Mouse (Mus musculus) midbrain, embryonic 16.5 days (tissue): ENCODE results near the gene Uqcr10. TPM values are rescaled to one million over a fixed set of nuclear protein-coding genes. Genes with fewer than 3 reads are reported as not detected.

Experiments used
- ATAC-seq: fragments of 200-750 bp; cut with Nextera tagmentation; 2 replicates; pipeline ENCODE4 v1.8.0; 2017; ENCODE audit warnings: moderate TSS enrichment
- H3K27ac ChIP-seq: fragments of 300-500 bp; sonication (generic); 2 replicates; pipeline ENCODE4 v1.5.1; 2014; ENCODE audit warnings: mild to moderate bottlenecking, low read length, mixed read lengths
- H3K27me3 ChIP-seq: fragments of 300-500 bp; sonication (generic); 2 replicates; pipeline ENCODE4 v1.6.1; 2014; ENCODE audit warnings: low read depth, low read length, mixed read lengths; ENCODE audit not compliant: control insufficient read depth, insufficient read depth
- H3K36me3 ChIP-seq: fragments of 300-500 bp; sonication (generic); 2 replicates; pipeline ENCODE4 v1.6.1; 2014; ENCODE audit warnings: mild to moderate bottlenecking, low read length, moderate library complexity, mixed read lengths; ENCODE audit not compliant: control insufficient read depth, insufficient read depth
- H3K4me1 ChIP-seq: fragments of 300-500 bp; sonication (generic); 2 replicates; pipeline ENCODE4 v1.6.1; 2014; ENCODE audit warnings: mild to moderate bottlenecking, low read length, mixed read lengths; ENCODE audit not compliant: control insufficient read depth, insufficient read depth
- H3K4me2 ChIP-seq: fragments of 300-500 bp; sonication (generic); 2 replicates; pipeline ENCODE4 v1.6.1; 2014; ENCODE audit warnings: mild to moderate bottlenecking, low read length, mixed read lengths
- H3K4me3 ChIP-seq: fragments of 300-500 bp; sonication (generic); 2 replicates; pipeline ENCODE4 v1.5.1; 2014; ENCODE audit warnings: low read depth, mild to moderate bottlenecking, low read length, moderate library complexity, mixed read lengths
- H3K9ac ChIP-seq: fragments of 300-500 bp; sonication (generic); 2 replicates; pipeline ENCODE4 v1.6.1; 2014; ENCODE audit warnings: low read depth, low read length, mixed read lengths
- H3K9me3 ChIP-seq: fragments of 300-500 bp; sonication (generic); replicated peaks from 2 replicates; pipeline ENCODE4 v1.6.1; 2014; ENCODE audit warnings: mild to moderate bottlenecking, low read length, mixed read lengths; ENCODE audit not compliant: control insufficient read depth, poor library complexity, severe bottlenecking
- WGBS: fragments of 180-500 bp; shearing (Covaris S2); extraction: QIAGEN DNeasy Blood & Tissue Kit; methylation state at CpG from one replicate; pipeline ENCODE4 v1.1.7; 2014; 5-methylcytosine and 5-hydroxymethylcytosine counted together
- polyA plus RNA-seq: library from polyadenylated mRNA; unstranded; fragments of >200 nt; fragmentation: Nextera tagmentation; extraction: Ambion mirVana; gene quantifications from 2 replicates; pipeline ENCODE4 v1.2.1, GENCODE M21; 2015

The Uqcr10 gene
- polyA plus RNA-seq, 1 experiment from 2014 or later, result 569 TPM

DNA sequence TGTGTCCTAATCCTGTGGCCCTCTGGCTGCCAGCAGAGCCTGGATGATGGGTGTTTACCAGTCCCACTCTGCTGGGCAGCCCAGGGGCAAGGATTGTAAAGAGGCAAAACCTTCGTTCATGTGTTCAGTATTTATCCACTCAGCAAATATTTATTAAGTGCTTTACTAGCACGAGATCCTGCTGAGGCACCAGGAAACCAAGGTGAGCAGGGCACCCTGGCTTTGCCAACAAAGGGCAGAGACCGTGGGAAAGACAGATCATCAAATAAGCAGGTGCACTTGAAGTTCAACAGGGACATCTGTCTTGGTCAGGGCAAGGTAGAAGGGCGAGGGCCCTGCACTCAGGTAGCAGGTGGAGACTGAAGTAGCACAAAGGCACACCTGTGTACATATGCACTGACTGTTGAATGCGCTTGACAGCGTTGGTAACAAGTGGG lies 29.0 kb downstream of the Uqcr10 start:
- H3K4me3 ChIP-seq, result no peak overlapping the region
- WGBS, result 91% methylated on average over 6 of the region's 6 CpGs
- no peak overlapping the region for H3K4me2 ChIP-seq
- H3K27me3 ChIP-seq, result no peaks in the 10 kb centered on the region
- H3K9ac ChIP-seq, result no peak overlapping the region
- no peaks in the 10 kb centered on the region for H3K9me3 ChIP-seq
- ATAC-seq, result no peak
- H3K4me1 ChIP-seq, result no peaks in the 10 kb centered on the region
- H3K27ac ChIP-seq, result no peak overlapping the region
- peaks cover 25% of the 10 kb centered on the region for H3K36me3 ChIP-seq

DNA sequence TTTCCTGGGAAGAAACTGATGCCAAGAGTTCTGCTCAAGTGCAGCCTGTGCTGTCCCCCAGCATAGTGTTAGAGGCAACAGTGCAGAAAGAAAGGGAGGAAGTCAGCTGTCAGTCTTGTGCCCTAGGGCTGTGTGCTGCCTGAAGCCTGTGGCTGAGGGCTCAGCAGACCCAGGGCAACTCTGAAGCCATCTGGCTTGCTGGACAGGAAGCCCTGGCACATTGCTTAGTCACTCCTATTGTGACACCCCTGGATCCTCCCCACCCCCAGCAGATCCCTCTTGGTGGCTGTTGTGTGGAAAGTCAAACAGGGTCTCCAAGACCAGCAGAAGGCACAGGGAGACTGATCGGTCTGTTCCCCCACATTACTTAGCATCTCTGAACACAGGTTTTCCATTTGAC lies 29.5 kb downstream of the Uqcr10 start:
- H3K4me3 ChIP-seq, result no peak overlapping the region
- H3K36me3 ChIP-seq, result peaks cover 26% of the 10 kb centered on the region
- ATAC-seq, result no peak
- no peaks in the 10 kb centered on the region for H3K4me1 ChIP-seq
- H3K9me3 ChIP-seq, result no peaks in the 10 kb centered on the region
- no peak overlapping the region for H3K4me2 ChIP-seq
- no peak overlapping the region for H3K27ac ChIP-seq
- no peak overlapping the region for H3K9ac ChIP-seq
- no peaks in the 10 kb centered on the region for H3K27me3 ChIP-seq
- 89% methylated on average over 1 of the region's 1 CpGs for WGBS

DNA sequence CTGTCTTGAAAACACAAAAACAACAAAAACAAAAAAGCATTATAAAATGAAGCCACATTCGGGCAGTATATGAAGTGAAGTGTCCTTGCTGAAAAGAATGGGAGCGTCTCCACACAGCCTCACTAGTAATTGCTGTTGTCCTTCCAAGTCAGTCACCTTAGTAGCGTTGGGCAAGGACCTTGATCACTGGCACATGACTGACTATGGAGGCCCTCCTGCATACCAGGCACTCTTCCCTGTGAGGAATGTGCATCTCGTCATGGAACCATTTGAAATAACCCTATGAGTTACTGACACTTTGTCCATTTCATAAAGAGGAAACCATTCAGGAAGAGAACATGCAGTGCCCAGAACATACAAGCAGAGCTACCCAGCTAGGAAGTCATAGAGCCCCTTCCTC lies 32.4 kb downstream of the Uqcr10 start:
- WGBS, result 90% methylated on average over 4 of the region's 4 CpGs
- no peak for ATAC-seq
- Histone ChIP-seq H3K9ac (no peak overlapping the region), H3K36me3 (peaks cover 26% of the 10 kb centered on the region), H3K4me1 (no peaks in the 10 kb centered on the region), H3K4me2 (no peak overlapping the region), H3K27me3 (no peaks in the 10 kb centered on the region), H3K4me3 (no peak overlapping the region), H3K27ac (no peak overlapping the region), H3K9me3 (no peaks in the 10 kb centered on the region)

DNA sequence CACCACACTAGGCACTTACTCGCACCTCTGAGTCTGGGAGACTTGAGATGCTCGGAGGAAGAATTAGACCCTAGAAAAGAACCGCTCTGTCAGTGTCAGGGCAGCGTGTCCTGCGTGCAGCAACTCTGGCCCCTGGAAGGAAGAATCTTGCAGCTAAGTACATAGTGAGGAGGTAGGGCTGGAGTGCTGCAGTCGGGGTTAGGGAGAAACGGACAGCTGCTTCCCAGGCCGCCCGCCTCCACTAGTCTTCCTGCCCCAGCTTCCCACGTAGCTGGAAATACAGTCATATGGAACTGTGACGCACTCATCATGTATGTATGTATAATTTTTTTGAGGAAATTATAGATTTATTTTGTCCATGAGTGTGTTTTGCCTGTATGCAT lies 41.7 kb downstream of the Uqcr10 start:
- Histone ChIP-seq H3K36me3 (peaks cover 24% of the 10 kb centered on the region), H3K27ac (no peak overlapping the region), H3K27me3 (no peaks in the 10 kb centered on the region), H3K4me2 (no peak overlapping the region), H3K4me3 (no peak overlapping the region), H3K9ac (no peak overlapping the region), H3K9me3 (no peaks in the 10 kb centered on the region), H3K4me1 (no peaks in the 10 kb centered on the region)
- ATAC-seq, result no peak
- 87% methylated on average over 11 of the region's 11 CpGs for WGBS

DNA sequence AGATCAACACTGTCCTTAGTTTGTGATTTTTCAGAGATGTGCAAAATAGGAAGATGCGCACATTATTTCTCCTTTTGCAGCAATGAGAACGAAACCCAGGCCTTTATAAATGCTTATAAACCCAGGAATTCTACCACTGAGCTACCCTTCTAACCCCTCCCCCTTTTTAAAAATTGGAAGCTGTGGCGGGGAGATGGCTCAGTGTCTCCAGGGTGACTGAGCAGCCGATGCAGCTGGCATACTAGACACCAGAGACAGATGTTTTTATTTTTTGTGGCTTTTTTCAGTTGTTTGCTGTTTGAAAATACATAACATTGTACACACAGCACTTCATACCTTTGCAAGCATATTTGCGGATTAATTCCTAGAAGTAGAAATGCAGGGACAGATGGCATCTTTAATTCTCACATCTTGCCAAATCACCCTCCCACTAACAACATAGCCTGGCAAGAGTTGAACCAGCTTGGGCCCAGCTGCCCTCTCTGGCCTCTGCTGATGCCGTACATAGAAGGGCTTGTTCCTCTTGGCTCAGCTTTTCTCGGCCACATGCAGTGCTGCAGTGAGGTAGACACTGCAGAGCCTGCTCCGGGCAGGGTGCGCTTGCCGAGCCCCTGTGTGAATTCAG lies 42.2 kb downstream of the Uqcr10 start:
- Histone ChIP-seq H3K4me2 (no peak overlapping the region), H3K27ac (no peak overlapping the region), H3K9me3 (no peaks in the 10 kb centered on the region), H3K4me3 (no peak overlapping the region), H3K27me3 (no peaks in the 10 kb centered on the region), H3K4me1 (no peaks in the 10 kb centered on the region), H3K9ac (no peak overlapping the region), H3K36me3 (peaks cover 24% of the 10 kb centered on the region)
- 78% methylated on average over 10 of the region's 10 CpGs for WGBS
- no peak for ATAC-seq

DNA sequence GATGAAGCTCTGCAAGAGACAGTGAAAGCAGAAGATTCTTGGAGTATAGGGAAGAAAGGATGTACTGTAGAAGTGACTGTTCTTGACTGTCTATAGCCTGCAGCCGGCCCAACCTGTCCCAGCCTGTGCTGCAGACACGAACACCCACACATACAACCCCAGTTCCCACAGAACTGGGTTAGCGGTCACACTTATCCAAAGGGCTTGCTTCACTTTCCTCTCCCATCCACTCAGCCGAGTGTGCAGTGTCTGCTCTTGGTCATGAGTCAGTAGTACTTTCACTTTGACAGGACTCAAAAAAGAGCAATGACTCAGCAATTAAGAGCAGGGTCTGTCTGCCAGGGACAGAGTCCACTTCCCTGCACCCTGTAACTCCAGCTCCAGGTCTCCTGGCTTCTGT lies 42.8 kb downstream of the Uqcr10 start:
- Histone ChIP-seq H3K4me2 (no peak overlapping the region), H3K9ac (no peak overlapping the region), H3K4me1 (no peaks in the 10 kb centered on the region), H3K27ac (no peak overlapping the region), H3K9me3 (no peaks in the 10 kb centered on the region), H3K4me3 (no peak overlapping the region), H3K27me3 (no peaks in the 10 kb centered on the region), H3K36me3 (peaks cover 24% of the 10 kb centered on the region)
- no peak for ATAC-seq
- WGBS, result 85% methylated on average over 4 of the region's 4 CpGs

DNA sequence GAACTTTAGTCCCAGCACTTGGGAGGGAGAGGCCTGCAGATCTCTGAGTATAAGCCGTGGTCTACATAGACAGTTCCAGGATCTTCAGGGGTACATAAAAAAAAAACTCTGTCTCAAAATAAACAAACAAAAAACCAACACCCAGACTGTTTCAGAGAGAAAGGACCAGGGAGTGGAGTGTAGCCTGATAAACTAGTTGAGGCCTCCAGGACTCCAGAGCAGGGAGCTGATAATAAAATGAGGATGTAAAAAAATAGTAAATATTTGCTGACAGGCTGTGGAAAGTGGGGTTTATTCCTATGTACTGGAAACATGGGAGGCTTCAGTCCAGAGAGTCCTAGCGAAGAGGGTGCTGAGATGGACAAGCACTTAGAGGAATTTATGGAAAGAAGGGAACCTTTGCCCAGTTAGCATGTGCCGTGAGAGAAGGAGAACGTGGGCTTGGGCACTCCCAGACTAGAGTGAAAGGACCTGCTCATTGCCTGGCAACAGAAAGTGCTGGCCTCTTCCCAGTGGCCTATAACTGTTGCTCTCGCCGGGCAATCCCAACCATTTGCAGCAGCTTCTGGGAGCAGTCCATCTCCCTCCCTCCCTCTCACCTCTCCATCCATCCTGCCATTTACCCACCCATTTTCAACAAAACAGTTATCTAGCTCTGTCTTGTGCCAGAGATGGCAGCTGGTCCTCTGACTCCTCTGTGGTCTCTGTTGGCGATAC lies 43.7 kb downstream of the Uqcr10 start:
- Histone ChIP-seq H3K4me2 (no peak overlapping the region), H3K9ac (no peak overlapping the region), H3K36me3 (peaks cover 24% of the 10 kb centered on the region), H3K9me3 (no peaks in the 10 kb centered on the region), H3K4me1 (no peaks in the 10 kb centered on the region), H3K27ac (no peak overlapping the region), H3K27me3 (no peaks in the 10 kb centered on the region), H3K4me3 (no peak overlapping the region)
- WGBS, result 80% methylated on average over 7 of the region's 7 CpGs
- ATAC-seq, result no peak

DNA sequence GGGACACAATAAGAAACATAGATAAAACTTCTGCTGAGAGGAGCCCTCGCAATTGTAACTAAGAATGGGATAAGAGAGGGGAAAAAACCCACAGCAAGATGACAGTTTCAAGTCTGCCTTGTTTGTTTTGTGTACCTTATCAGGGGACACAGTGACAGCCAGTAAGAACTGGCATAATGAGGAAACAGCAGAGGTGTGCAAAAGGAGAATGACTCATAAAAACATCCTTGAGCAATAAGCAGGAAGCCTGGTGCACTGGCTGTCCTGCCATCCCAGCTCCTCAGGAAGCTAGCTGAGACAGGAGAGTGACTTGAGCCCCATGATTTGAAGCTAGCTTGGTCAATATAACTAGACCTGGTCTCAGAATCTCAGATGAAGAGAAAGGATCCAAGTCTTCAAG lies 44.3 kb downstream of the Uqcr10 start:
- peaks cover 24% of the 10 kb centered on the region for H3K36me3 ChIP-seq
- 95% methylated on average over 1 of the region's 1 CpGs for WGBS
- no peak overlapping the region for H3K27ac ChIP-seq
- H3K4me1 ChIP-seq, result no peaks in the 10 kb centered on the region
- ATAC-seq, result no peak
- H3K4me3 ChIP-seq, result no peak overlapping the region
- H3K9me3 ChIP-seq, result no peaks in the 10 kb centered on the region
- H3K4me2 ChIP-seq, result no peak overlapping the region
- H3K27me3 ChIP-seq, result no peaks in the 10 kb centered on the region
- no peak overlapping the region for H3K9ac ChIP-seq
